Comparison of ENCODE assay signal across 19 mouse cellular contexts in the genomic region with DNA sequence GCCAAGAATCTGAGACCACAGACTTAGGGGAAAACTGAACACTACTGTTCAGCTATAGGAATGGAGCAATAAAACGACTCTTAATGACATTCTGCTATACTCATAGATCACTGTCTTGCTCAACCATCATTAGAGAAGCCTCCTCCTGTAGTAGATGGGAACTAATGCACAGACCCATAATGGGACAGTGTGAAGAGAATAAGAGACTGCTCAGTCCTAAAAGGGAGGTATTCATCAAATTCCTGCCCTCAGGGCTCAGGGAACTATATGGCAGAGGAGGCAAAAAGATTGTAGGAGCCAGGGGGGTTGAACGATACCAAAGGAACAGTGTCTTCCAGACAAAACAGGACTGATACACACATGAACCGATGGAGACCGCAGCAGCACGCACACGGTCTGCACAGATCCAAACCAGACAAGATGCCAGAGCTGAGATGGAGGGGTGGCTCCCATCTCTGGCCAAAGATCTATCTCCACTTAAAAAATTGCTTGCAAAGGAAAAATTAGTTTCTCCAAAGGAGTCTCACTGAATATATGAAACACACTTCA. TPM values are rescaled to one million over a fixed set of nuclear protein-coding genes. Genes with fewer than 3 reads are reported as not detected.
DNase-seq lines count a peak whose midpoint lies in the region; ATAC-seq lines count a peak whose summit lies in the region.
"Had no signal": no experiment of that assay in that cellular context is flagged by ENCODE, and none has a peak within 500 bp of the region (broad histone marks: within the 10 kb centered on the region; RNA-seq: fewer than 3 reads in every experiment).

No protein-coding gene starts in this region.

- no peak overlapping the region for H3K4me3 ChIP-seq in heart, embryonic 13.5 days
- no peak overlapping the region for H3K4me3 ChIP-seq in lung, embryonic 16.5 days (ENCODE audit: low read length)
- no peak overlapping the region for H3K4me3 ChIP-seq in hindbrain, embryonic 13.5 days
- no peak overlapping the region for H3K4me3 ChIP-seq in stomach, embryonic 15.5 days (replicated peaks)
- H3K4me3 ChIP-seq: forebrain, embryonic 10.5 days; heart, adult 2 months; hindbrain, embryonic 15.5 days; midbrain, embryonic 13.5 days had no signal

- 85% methylated on average over 6 of the region's 6 CpGs for WGBS in heart, embryonic 13.5 days
- WGBS in lung, embryonic 16.5 days: 61% methylated on average over 6 of the region's 6 CpGs
- WGBS in hindbrain, embryonic 13.5 days: 74% methylated on average over 6 of the region's 6 CpGs
- 68% methylated on average over 6 of the region's 6 CpGs for WGBS in stomach, embryonic 15.5 days

- no peak overlapping the region for H3K9ac ChIP-seq in heart, embryonic 13.5 days
- no peak overlapping the region for H3K9ac ChIP-seq in lung, embryonic 16.5 days (ENCODE audit: low read length)
- H3K9ac ChIP-seq in hindbrain, embryonic 13.5 days: no peak overlapping the region
- H3K9ac ChIP-seq in stomach, embryonic 15.5 days: no peak overlapping the region
- H3K9ac ChIP-seq: hindbrain, embryonic 15.5 days; midbrain, embryonic 13.5 days had no signal

- no peak for DNase-seq in heart, postnatal 25 days (ENCODE audit: low spot score)
- no peak for DNase-seq in lung, postnatal 10 days
- DNase-seq in gastrocnemius, postnatal 36 days: no peak
- no peak for DNase-seq in adrenal gland, postnatal 36 days
- DNase-seq: cerebellum, adult 9-10 months; embryo, embryonic 11 days; heart, adult 2 months; kidney, postnatal 10 days; layer of hippocampus, adult 9-11 months; lung, adult 2 months; right cerebral cortex, postnatal 4 days; thymus, postnatal 36 days had no signal

- 0 out of 2 replicates have a peak, but pooled peaks cover 3% of the 10 kb centered on the region for H3K9me3 ChIP-seq in heart, embryonic 13.5 days
- H3K9me3 ChIP-seq in lung, embryonic 16.5 days (ENCODE audit: control insufficient read depth, low read length): 0 out of 2 replicates have a peak, but pooled peaks cover 3% of the 10 kb centered on the region
- no peaks in the 10 kb centered on the region for H3K9me3 ChIP-seq in hindbrain, embryonic 13.5 days
- no peaks in the 10 kb centered on the region for H3K9me3 ChIP-seq in stomach, embryonic 15.5 days
- H3K9me3 ChIP-seq: hindbrain, embryonic 15.5 days; midbrain, embryonic 13.5 days had no signal

- no peaks in the 10 kb centered on the region; the same call in 1 of the 2 replicates for H3K36me3 ChIP-seq in heart, embryonic 13.5 days
- H3K36me3 ChIP-seq in lung, embryonic 16.5 days (ENCODE audit: control insufficient read depth, insufficient read depth, low read length): no peaks in the 10 kb centered on the region
- no peaks in the 10 kb centered on the region for H3K36me3 ChIP-seq in hindbrain, embryonic 13.5 days
- no peaks in the 10 kb centered on the region for H3K36me3 ChIP-seq in stomach, embryonic 15.5 days
- H3K36me3 ChIP-seq: forebrain, embryonic 10.5 days; hindbrain, embryonic 15.5 days; midbrain, embryonic 13.5 days had no signal

- H3K4me1 ChIP-seq in heart, embryonic 13.5 days: peaks cover 55% of the 10 kb centered on the region
- H3K4me1 ChIP-seq in lung, embryonic 16.5 days (replicated peaks; ENCODE audit: control insufficient read depth, insufficient read depth, low read length): peaks cover 47% of the 10 kb centered on the region
- H3K4me1 ChIP-seq in hindbrain, embryonic 13.5 days (replicated peaks): peaks cover 41% of the 10 kb centered on the region
- H3K4me1 ChIP-seq in stomach, embryonic 15.5 days: peaks cover 12% of the 10 kb centered on the region

- H3K4me2 ChIP-seq in heart, embryonic 13.5 days: no peak overlapping the region
- no peak overlapping the region for H3K4me2 ChIP-seq in lung, embryonic 16.5 days (ENCODE audit: low read depth, low read length)
- H3K4me2 ChIP-seq in hindbrain, embryonic 13.5 days: no peak overlapping the region
- no peak overlapping the region for H3K4me2 ChIP-seq in stomach, embryonic 15.5 days
- H3K4me2 ChIP-seq: hindbrain, embryonic 15.5 days; midbrain, embryonic 13.5 days had no signal

- no peak for ATAC-seq in heart, embryonic 13.5 days (ENCODE audit: extremely low read depth, insufficient number of reproducible peaks, low FRiP score, low TSS enrichment)
- no peak for ATAC-seq in lung, embryonic 16.5 days (ENCODE audit: low read depth)
- ATAC-seq in hindbrain, embryonic 13.5 days (ENCODE audit: low FRiP score): no peak
- ATAC-seq in stomach, embryonic 15.5 days (ENCODE audit: insufficient read depth, low FRiP score, low read depth): no peak
- ATAC-seq: midbrain, embryonic 13.5 days had no signal

- no peaks in the 10 kb centered on the region for H3K27me3 ChIP-seq in heart, embryonic 13.5 days (replicated peaks)
- no peaks in the 10 kb centered on the region for H3K27me3 ChIP-seq in lung, embryonic 16.5 days (ENCODE audit: control insufficient read depth, insufficient read depth, low read depth, low read length)
- H3K27me3 ChIP-seq in hindbrain, embryonic 13.5 days: no peaks in the 10 kb centered on the region
- H3K27me3 ChIP-seq in stomach, embryonic 15.5 days (replicated peaks): no peaks in the 10 kb centered on the region
- H3K27me3 ChIP-seq: hindbrain, embryonic 15.5 days; midbrain, embryonic 13.5 days had no signal

- intact Hi-C loops in heart, postnatal 25 days (cut with DNase I): no loop called here
- intact Hi-C loops in gastrocnemius, postnatal 36 days (cut with DNase I): loop anchor here (5.0 kb wide), 1 partner anchor 40 kb away; no protein-coding TSS in a partner anchor

- peak overlapping the region; percentile 69 for H3K27ac ChIP-seq in heart, embryonic 13.5 days (replicated peaks)
- H3K27ac ChIP-seq in lung, embryonic 16.5 days (ENCODE audit: low read length): peak overlapping the region; percentile 43; the same call in 1 of the 2 replicates
- 0 out of 2 replicates have a peak overlapping the region, but pooled peaks have one; percentile 1 for H3K27ac ChIP-seq in hindbrain, embryonic 13.5 days
- peak overlapping the region; percentile 52 for H3K27ac ChIP-seq in stomach, embryonic 15.5 days
- H3K27ac ChIP-seq: forebrain, embryonic 10.5 days; heart, adult 2 months; hindbrain, embryonic 15.5 days; midbrain, embryonic 13.5 days had no signal

RNA-seq across cellular contexts. Expression of gene Fignl1, which starts 43.3 kb away (rescaled TPM):
- polyA plus RNA-seq in heart, embryonic 13.5 days (2015; fragmentation: Nextera tagmentation; extraction: Ambion mirVana): 52.9 and 58.7 TPM in 2 replicates
- under 1 TPM; 0.59 to 0.60 TPM for total RNA-seq in heart, postnatal 25 days (2021)
- polyA plus RNA-seq in lung, embryonic 16.5 days (2015; fragmentation: Nextera tagmentation; extraction: Ambion mirVana): 76.6 and 79.4 TPM in 2 replicates
- 15.4 and 15.5 TPM in 2 replicates for polyA plus RNA-seq in hindbrain, embryonic 13.5 days (2015; fragmentation: Nextera tagmentation; extraction: Ambion mirVana)
- polyA plus RNA-seq in stomach, embryonic 15.5 days (2015; fragmentation: Nextera tagmentation; extraction: Ambion mirVana): 54.1 and 54.4 TPM in 2 replicates
- total RNA-seq in gastrocnemius, postnatal 36 days (2021): under 1 TPM; 0.30 to 0.36 TPM
- total RNA-seq in adrenal gland, postnatal 36 days (2021): 1 to 10 TPM; 3.4 to 3.7 TPM

RNA-seq across cellular contexts. Expression of gene Ddc, which starts 45.9 kb away (rescaled TPM):
- polyA plus RNA-seq in heart, embryonic 13.5 days (2015; fragmentation: Nextera tagmentation; extraction: Ambion mirVana): 64.6 and 78.2 TPM in 2 replicates
- total RNA-seq in heart, postnatal 25 days (2021): 1 to 10 TPM; 2.5 TPM
- polyA plus RNA-seq in lung, embryonic 16.5 days (2015; fragmentation: Nextera tagmentation; extraction: Ambion mirVana): 15.9 and 17.7 TPM in 2 replicates
- polyA plus RNA-seq in hindbrain, embryonic 13.5 days (2015; fragmentation: Nextera tagmentation; extraction: Ambion mirVana): 5.8 and 7.7 TPM in 2 replicates
- 48.5 and 57.0 TPM in 2 replicates for polyA plus RNA-seq in stomach, embryonic 15.5 days (2015; fragmentation: Nextera tagmentation; extraction: Ambion mirVana)
- under 1 TPM; 0.66 to 0.86 TPM for total RNA-seq in gastrocnemius, postnatal 36 days (2021)
- 10 to 100 TPM; 46.6 to 59.1 TPM for total RNA-seq in adrenal gland, postnatal 36 days (2021)

Comparison
In these comparisons a context has a peak if more than half of its experiments do, and no peak if none do; other contexts are left out.
1. H3K27ac ChIP-seq: peak in every context shown above with its lines; median percentile 69 in heart, embryonic 13.5 days; 52 in stomach, embryonic 15.5 days; 43 in lung, embryonic 16.5 days; 1 in hindbrain, embryonic 13.5 days.